ENCODE assay signal across 32 mouse cellular contexts in genomic region chr4:154045837-154046236, GRCm38 (mm10). TPM values are rescaled to one million over a fixed set of nuclear protein-coding genes. Genes with fewer than 3 reads are reported as not detected.
DNase-seq lines count a peak whose midpoint lies in the region; ATAC-seq and TF ChIP-seq lines count a peak whose summit lies in the region.
"Had no signal": no experiment of that assay in that cellular context is flagged by ENCODE, and none has a peak within 500 bp of the region (broad histone marks: within the 10 kb centered on the region; RNA-seq: fewer than 3 reads in every experiment).

No protein-coding gene starts in this region.

- no peak for TF ChIP-seq POLR2A in kidney, adult 2 months (IDR thresholded peaks at IDR 0.05; ENCODE audit: low read depth, low read length)
- no peak for TF ChIP-seq POLR2A in ES-Bruce4 (IDR thresholded peaks at IDR 0.05; ENCODE audit: insufficient read depth, low read length)
- TF ChIP-seq POLR2A in bone marrow, adult 2 months (IDR thresholded peaks at IDR 0.05; ENCODE audit: borderline replicate concordance, control insufficient read depth, low read depth, low read length), result no peak

- 71% methylated on average over 5 of the region's 5 CpGs for WGBS in kidney, adult 2 months
- 67% methylated on average over 5 of the region's 5 CpGs for WGBS in kidney, embryonic 15.5 days
- 65% methylated on average over 5 of the region's 5 CpGs for WGBS in liver, postnatal 0 days (ENCODE audit: insufficient replicate concordance)
- WGBS in liver, embryonic 12.5 days (ENCODE audit: insufficient replicate concordance), result 60% methylated on average over 5 of the region's 5 CpGs
- 65% methylated on average over 5 of the region's 5 CpGs for WGBS in bone marrow, adult 2 months

- H3K9ac ChIP-seq in kidney, embryonic 15.5 days, result no peak overlapping the region
- no peak overlapping the region for H3K9ac ChIP-seq in liver, postnatal 0 days (replicated peaks)
- no peak overlapping the region for H3K9ac ChIP-seq in liver, embryonic 12.5 days
- no peak overlapping the region for H3K9ac ChIP-seq in ES-Bruce4 (ENCODE audit: low read depth, poor library complexity, severe bottlenecking)
- H3K9ac ChIP-seq: embryonic facial prominence, embryonic 12.5 days; forebrain, embryonic 12.5 days; limb, embryonic 15.5 days; lung, embryonic 15.5 days; midbrain, embryonic 15.5 days had no signal

- DNase-seq in kidney, adult 2 months, result no peak
- DNase-seq in liver, postnatal 0 days, result no peak
- DNase-seq in left cerebral cortex, postnatal 10 days (ENCODE audit: extremely low spot score in 1 of 2, low spot score in 2 of 2), result no peak
- DNase-seq: B cell, adult 2 months; cerebellum, adult 2 months; cerebellum, postnatal 25 days; kidney, postnatal 10 days; left cerebral cortex, postnatal 4 days; lung, postnatal 36 days; thymus, adult 2 months; thymus, postnatal 4 days had no signal

- peak; percentile 28; the same call in 1 of the 2 replicates for TF ChIP-seq CTCF in kidney, adult 2 months (conservative IDR thresholded peaks at IDR 0.05; ENCODE audit: insufficient read depth, insufficient read length, low read depth, low read length)
- peak; percentile 39 for TF ChIP-seq CTCF in liver, postnatal 0 days (IDR thresholded peaks at IDR 0.05; ENCODE audit: low read depth)
- peak; percentile 37 for TF ChIP-seq CTCF in ES-Bruce4 (IDR thresholded peaks at IDR 0.05; ENCODE audit: low read depth, low read length)
- TF ChIP-seq CTCF in bone marrow, adult 2 months (IDR thresholded peaks at IDR 0.05; ENCODE audit: control insufficient read depth, insufficient read depth, low read length), result 0 out of 2 replicates have a peak, but pooled peaks have one; percentile 27

- H3K4me1 ChIP-seq in kidney, adult 2 months (ENCODE audit: control insufficient read depth, insufficient read depth, low read length), result no peaks in the 10 kb centered on the region
- no peaks in the 10 kb centered on the region for H3K4me1 ChIP-seq in kidney, embryonic 15.5 days
- H3K4me1 ChIP-seq in liver, postnatal 0 days (ENCODE audit: insufficient read depth), result no peaks in the 10 kb centered on the region
- no peaks in the 10 kb centered on the region for H3K4me1 ChIP-seq in liver, embryonic 12.5 days
- no peaks in the 10 kb centered on the region for H3K4me1 ChIP-seq in ES-Bruce4 (ENCODE audit: control insufficient read depth, insufficient read depth, low read length)
- H3K4me1 ChIP-seq in bone marrow, adult 2 months (ENCODE audit: control insufficient read depth, insufficient read depth, low read length), result no peaks in the 10 kb centered on the region
- H3K4me1 ChIP-seq: embryonic facial prominence, embryonic 12.5 days; forebrain, embryonic 12.5 days; heart, embryonic 10.5 days; limb, embryonic 15.5 days; lung, embryonic 15.5 days; midbrain, embryonic 15.5 days had no signal

- no peak overlapping the region for H3K4me3 ChIP-seq in kidney, adult 2 months (ENCODE audit: insufficient read depth, low read depth, low read length)
- no peak overlapping the region for H3K4me3 ChIP-seq in kidney, embryonic 15.5 days (replicated peaks)
- no peak overlapping the region for H3K4me3 ChIP-seq in liver, postnatal 0 days (ENCODE audit: low read depth, low read length)
- H3K4me3 ChIP-seq in liver, embryonic 12.5 days, result no peak overlapping the region
- H3K4me3 ChIP-seq in ES-Bruce4 (ENCODE audit: low read depth, low read length), result no peak overlapping the region
- H3K4me3 ChIP-seq in bone marrow, adult 2 months (replicated peaks; ENCODE audit: control insufficient read depth, low read depth, low read length), result no peak overlapping the region
- H3K4me3 ChIP-seq: embryonic facial prominence, embryonic 12.5 days; forebrain, embryonic 12.5 days; heart, embryonic 10.5 days; limb, embryonic 15.5 days; lung, embryonic 15.5 days; midbrain, embryonic 15.5 days; myocyte had no signal

- H3K36me3 ChIP-seq in kidney, adult 2 months (ENCODE audit: control insufficient read depth, insufficient read depth, low read length), result no peaks in the 10 kb centered on the region
- H3K36me3 ChIP-seq in kidney, embryonic 15.5 days, result no peaks in the 10 kb centered on the region
- H3K36me3 ChIP-seq in liver, postnatal 0 days (replicated peaks; ENCODE audit: insufficient read depth, low read length), result no peaks in the 10 kb centered on the region
- no peaks in the 10 kb centered on the region for H3K36me3 ChIP-seq in liver, embryonic 12.5 days
- H3K36me3 ChIP-seq in ES-Bruce4 (ENCODE audit: control insufficient read depth, insufficient read depth, low read length, poor library complexity, severe bottlenecking), result no peaks in the 10 kb centered on the region
- H3K36me3 ChIP-seq: embryonic facial prominence, embryonic 12.5 days; forebrain, embryonic 12.5 days; heart, embryonic 10.5 days; limb, embryonic 15.5 days; lung, embryonic 15.5 days; midbrain, embryonic 15.5 days had no signal

- H3K4me2 ChIP-seq in kidney, embryonic 15.5 days, result no peak overlapping the region
- H3K4me2 ChIP-seq in liver, postnatal 0 days (ENCODE audit: low read depth, low read length), result no peak overlapping the region
- H3K4me2 ChIP-seq in liver, embryonic 12.5 days, result no peak overlapping the region
- H3K4me2 ChIP-seq: embryonic facial prominence, embryonic 12.5 days; forebrain, embryonic 12.5 days; limb, embryonic 15.5 days; lung, embryonic 15.5 days; midbrain, embryonic 15.5 days had no signal

- no peaks in the 10 kb centered on the region for H3K9me3 ChIP-seq in kidney, embryonic 15.5 days (replicated peaks)
- no peaks in the 10 kb centered on the region for H3K9me3 ChIP-seq in liver, postnatal 0 days (ENCODE audit: low read length)
- H3K9me3 ChIP-seq in liver, embryonic 12.5 days (replicated peaks), result no peaks in the 10 kb centered on the region
- H3K9me3 ChIP-seq in ES-Bruce4 (replicated peaks; ENCODE audit: control insufficient read depth, insufficient read depth, low read length, poor library complexity, severe bottlenecking), result no peaks in the 10 kb centered on the region
- H3K9me3 ChIP-seq: embryonic facial prominence, embryonic 12.5 days; forebrain, embryonic 12.5 days; heart, embryonic 10.5 days; limb, embryonic 15.5 days; lung, embryonic 15.5 days; midbrain, embryonic 15.5 days had no signal

- intact Hi-C loops in left cerebral cortex, postnatal 10 days (cut with DNase I), result no loop called here

- no peak overlapping the region for H3K27ac ChIP-seq in kidney, adult 2 months (ENCODE audit: insufficient read depth, low read depth, low read length)
- no peak overlapping the region for H3K27ac ChIP-seq in kidney, embryonic 15.5 days
- H3K27ac ChIP-seq in liver, postnatal 0 days (ENCODE audit: low read depth), result no peak overlapping the region
- H3K27ac ChIP-seq in liver, embryonic 12.5 days, result no peak overlapping the region
- H3K27ac ChIP-seq in ES-Bruce4 (ENCODE audit: insufficient read depth, low read length), result no peak overlapping the region
- no peak overlapping the region for H3K27ac ChIP-seq in bone marrow, adult 2 months (ENCODE audit: control insufficient read depth, insufficient read depth, low read depth, low read length, poor library complexity)
- H3K27ac ChIP-seq: embryonic facial prominence, embryonic 12.5 days; forebrain, embryonic 12.5 days; heart, embryonic 10.5 days; limb, embryonic 15.5 days; lung, embryonic 15.5 days; midbrain, embryonic 15.5 days had no signal

- no peaks in the 10 kb centered on the region for H3K27me3 ChIP-seq in kidney, adult 2 months (replicated peaks; ENCODE audit: control insufficient read depth, insufficient read depth, low read length)
- H3K27me3 ChIP-seq in kidney, embryonic 15.5 days, result peaks cover 3% of the 10 kb centered on the region; the same call in 1 of the 2 replicates
- no peaks in the 10 kb centered on the region for H3K27me3 ChIP-seq in liver, postnatal 0 days (ENCODE audit: insufficient read depth, low read length)
- H3K27me3 ChIP-seq in liver, embryonic 12.5 days (replicated peaks), result peaks cover 8% of the 10 kb centered on the region; the same call in 1 of the 2 replicates
- H3K27me3 ChIP-seq in ES-Bruce4 (ENCODE audit: control insufficient read depth, insufficient read depth, low read length, poor library complexity, severe bottlenecking), result no peaks in the 10 kb centered on the region
- H3K27me3 ChIP-seq: embryonic facial prominence, embryonic 12.5 days; limb, embryonic 15.5 days; lung, embryonic 15.5 days had no signal

- TF ChIP-seq EP300 in liver, postnatal 0 days (IDR thresholded peaks at IDR 0.05; ENCODE audit: low read depth), result no peak
- TF ChIP-seq EP300 in ES-Bruce4 (IDR thresholded peaks at IDR 0.05; ENCODE audit: insufficient read depth, low read depth, low read length), result no peak

- ATAC-seq in kidney, embryonic 15.5 days (replicated peaks; ENCODE audit: low FRiP score), result no peak
- ATAC-seq in liver, postnatal 0 days, result no peak
- no peak for ATAC-seq in liver, embryonic 12.5 days
- ATAC-seq: hindbrain, embryonic 16.5 days; intestine, embryonic 16.5 days; midbrain, embryonic 15.5 days had no signal

RNA-seq across cellular contexts. Expression of gene Ccdc27, which starts 3.4 kb away (rescaled TPM):
- polyA plus RNA-seq in kidney, adult 2 months (2012; rRNA removed), result not detected in 2 replicates
- 0.08 and 0.17 TPM in 2 replicates for polyA plus RNA-seq in kidney, embryonic 15.5 days (2015; fragmentation: Nextera tagmentation; extraction: Ambion mirVana)
- not detected in 2 replicates for polyA plus RNA-seq in liver, postnatal 0 days (2015; fragmentation: Nextera tagmentation; extraction: Ambion mirVana)
- polyA plus RNA-seq in liver, embryonic 12.5 days (2016; fragmentation: Nextera tagmentation; extraction: Ambion mirVana), result 0.06 and 0.13 TPM in 2 replicates
- polyA plus RNA-seq in ES-Bruce4 (2011; ENCODE audit: insufficient read depth, insufficient read length, low read depth, missing spikeins), result not detected in 2 replicates
- polyA plus RNA-seq in bone marrow, adult 2 months (2011; ENCODE audit: insufficient read depth, insufficient read length, low replicate concordance, missing spikeins), result not detected in 2 replicates
- under 1 TPM; 0.43 to 0.65 TPM for total RNA-seq in left cerebral cortex, postnatal 10 days (2021)
- total RNA-seq: adrenal gland, adult 18-20 months; gastrocnemius, adult 8-10 months; hematopoietic stem cell, adult 5-6 weeks; megakaryocyte-erythroid progenitor cell, adult 5-6 weeks had no signal
- polyA plus RNA-seq: cerebellum, adult 2 months; embryonic facial prominence, embryonic 12.5 days; forebrain, embryonic 12.5 days; heart, embryonic 10.5 days; heart, embryonic 16.5 days; hindbrain, embryonic 16.5 days; intestine, embryonic 16.5 days; limb, embryonic 15.5 days; lung, embryonic 15.5 days; midbrain, embryonic 15.5 days; myocyte; neural tube, embryonic 14.5 days; spleen, adult 2 months; stomach, embryonic 14.5 days had no signal

RNA-seq across cellular contexts. Expression of gene Smim1, which starts 19.8 kb away (rescaled TPM):
- polyA plus RNA-seq in kidney, adult 2 months (2012; rRNA removed), result 294 and 307 TPM in 2 replicates
- 51.8 and 61.1 TPM in 2 replicates for polyA plus RNA-seq in kidney, embryonic 15.5 days (2015; fragmentation: Nextera tagmentation; extraction: Ambion mirVana)
- 86.4 and 93.6 TPM in 2 replicates for polyA plus RNA-seq in liver, postnatal 0 days (2015; fragmentation: Nextera tagmentation; extraction: Ambion mirVana)
- polyA plus RNA-seq in liver, embryonic 12.5 days (2016; fragmentation: Nextera tagmentation; extraction: Ambion mirVana), result 440 and 457 TPM in 2 replicates
- polyA plus RNA-seq in ES-Bruce4 (2011; ENCODE audit: insufficient read depth, insufficient read length, low read depth, missing spikeins), result 12.1 and 15.8 TPM in 2 replicates
- 67.7 and 73.2 TPM in 2 replicates for polyA plus RNA-seq in bone marrow, adult 2 months (2011; ENCODE audit: insufficient read depth, insufficient read length, low replicate concordance, missing spikeins)
- total RNA-seq in left cerebral cortex, postnatal 10 days (2021), result 1 to 10 TPM; 2.4 to 2.8 TPM

RNA-seq across cellular contexts. Expression of gene Lrrc47, which starts 34.3 kb away (rescaled TPM):
- polyA plus RNA-seq in kidney, adult 2 months (2012; rRNA removed), result 40.2 and 48.2 TPM in 2 replicates
- 21.9 and 23.0 TPM in 2 replicates for polyA plus RNA-seq in kidney, embryonic 15.5 days (2015; fragmentation: Nextera tagmentation; extraction: Ambion mirVana)
- polyA plus RNA-seq in liver, postnatal 0 days (2015; fragmentation: Nextera tagmentation; extraction: Ambion mirVana), result 9.4 and 11.7 TPM in 2 replicates
- polyA plus RNA-seq in liver, embryonic 12.5 days (2016; fragmentation: Nextera tagmentation; extraction: Ambion mirVana), result 36.0 and 38.6 TPM in 2 replicates
- polyA plus RNA-seq in ES-Bruce4 (2011; ENCODE audit: insufficient read depth, insufficient read length, low read depth, missing spikeins), result 44.8 and 47.2 TPM in 2 replicates
- 26.3 and 28.8 TPM in 2 replicates for polyA plus RNA-seq in bone marrow, adult 2 months (2011; ENCODE audit: insufficient read depth, insufficient read length, low replicate concordance, missing spikeins)
- total RNA-seq in left cerebral cortex, postnatal 10 days (2021), result 10 to 100 TPM; 54.8 to 58.4 TPM
